Comparison of ENCODE assay signal across 7 mouse cellular contexts in genomic region chr10:127534036-127534928, GRCm38 (mm10). TPM values are rescaled to one million over a fixed set of nuclear protein-coding genes. Genes with fewer than 3 reads are reported as not detected.
DNase-seq lines count a peak whose midpoint lies in the region; ATAC-seq and TF ChIP-seq lines count a peak whose summit lies in the region.

TSS of gene Nxph4 (minus strand) at chr10:127534559.

- H3K4me3 ChIP-seq in embryonic fibroblast, embryonic 13.5 days (ENCODE audit: insufficient read depth, low read length) = peak within 1 kb of the TSS; percentile 31
- peak within 1 kb of the TSS; percentile 58 for H3K4me3 ChIP-seq in midbrain, embryonic 13.5 days (replicated peaks)

- H3K27ac ChIP-seq in embryonic fibroblast, embryonic 13.5 days (ENCODE audit: insufficient read depth, low read length) = no peak within 1 kb of the TSS
- peak within 1 kb of the TSS; percentile 74 for H3K27ac ChIP-seq in midbrain, embryonic 13.5 days

- peak within 1 kb of the TSS; percentile 80 for H3K9ac ChIP-seq in midbrain, embryonic 13.5 days (replicated peaks)

- TF ChIP-seq CTCF in embryonic fibroblast, embryonic 13.5 days (IDR thresholded peaks at IDR 0.05; ENCODE audit: borderline replicate concordance, insufficient read depth, low read length) = no peak

- peak; percentile 48 for DNase-seq in thymus, postnatal 14 days
- DNase-seq in thymus, postnatal 10 days (ENCODE audit: low spot score in 2 of 2) = no peak
- peak; percentile 50 for DNase-seq in kidney, adult 18-20 months
- DNase-seq in right cerebral cortex, postnatal 10 days (ENCODE audit: low spot score in 2 of 2) = no peak
- no peak for DNase-seq in left cerebral cortex, postnatal 36 days (ENCODE audit: low spot score in 2 of 2)

- ATAC-seq in midbrain, embryonic 13.5 days = no peak

- H3K36me3 ChIP-seq in midbrain, embryonic 13.5 days = peaks cover 11% of the 10 kb centered on the region

- no peaks in the 10 kb centered on the region for H3K9me3 ChIP-seq in midbrain, embryonic 13.5 days

- intact Hi-C loops in left cerebral cortex, postnatal 36 days (cut with DNase I) = no loop called here

- 1% methylated on average over 60 of the region's 78 CpGs for WGBS in midbrain, embryonic 13.5 days

- peak within 1 kb of the TSS; percentile 78 for H3K4me2 ChIP-seq in midbrain, embryonic 13.5 days (replicated peaks)

- no peak for TF ChIP-seq POLR2A in embryonic fibroblast, embryonic 13.5 days (IDR thresholded peaks at IDR 0.05; ENCODE audit: low read depth, low read length)

- H3K4me1 ChIP-seq in embryonic fibroblast, embryonic 13.5 days (ENCODE audit: control insufficient read depth, insufficient read depth, low read length) = peaks cover 3% of the 10 kb centered on the region; the same call in 1 of the 2 replicates
- peaks cover 79% of the 10 kb centered on the region for H3K4me1 ChIP-seq in midbrain, embryonic 13.5 days (replicated peaks)

- peaks cover 70% of the 10 kb centered on the region for H3K27me3 ChIP-seq in midbrain, embryonic 13.5 days

RNA-seq across cellular contexts. Expression of gene Nxph4, which starts in this region (rescaled TPM):
- 1.1 and 1.8 TPM in 2 replicates for polyA plus RNA-seq in embryonic fibroblast, embryonic 13.5 days (2011; ENCODE audit: insufficient read length, low read depth, missing spikeins)
- 78.8 and 83.9 TPM in 2 replicates for polyA plus RNA-seq in midbrain, embryonic 13.5 days (2015; fragmentation: Nextera tagmentation; extraction: Ambion mirVana)
- 1 to 10 TPM; 6.0 to 7.6 TPM for total RNA-seq in left cerebral cortex, postnatal 36 days (2021)

Comparison
In these comparisons a context has a peak if more than half of its experiments do, and no peak if none do; other contexts are left out.
1. RNA of gene Nxph4 (polyA plus RNA-seq): 78.8 to 83.9 TPM in midbrain, embryonic 13.5 days; 1.1 to 1.8 TPM in embryonic fibroblast, embryonic 13.5 days; every median in the first group is over 10 times any median in the second.
2. DNase-seq: peak in thymus, postnatal 14 days (single experiment) and kidney, adult 18-20 months (single experiment); none in thymus, postnatal 10 days (0 of 2), right cerebral cortex, postnatal 10 days (0 of 2) and left cerebral cortex, postnatal 36 days (0 of 2).